Mouse (Mus musculus) heart, embryonic 15.5 days (tissue): ENCODE results near the gene Hoxd3. TPM values are rescaled to one million over a fixed set of nuclear protein-coding genes. Genes with fewer than 3 reads are reported as not detected.
A peak's percentile ranks its signal among the peaks of the same experiment; 100 is the strongest.

Experiments
- ATAC-seq: fragments of 200-750 bp; cut with Nextera tagmentation; replicated peaks from 2 replicates; pipeline ENCODE4 v1.8.0; 2017; ENCODE audit warnings: low read depth, moderate TSS enrichment; ENCODE audit not compliant: insufficient number of reproducible peaks, insufficient read depth, low FRiP score
- H3K27ac ChIP-seq: fragments of 300-500 bp; sonication (generic); 2 replicates; pipeline ENCODE4 v1.5.1; 2015; ENCODE audit warnings: mild to moderate bottlenecking, inconsistent platforms
- H3K27me3 ChIP-seq: fragments of 300-500 bp; sonication (generic); 2 replicates; pipeline ENCODE4 v1.6.1; 2015; ENCODE audit warnings: inconsistent platforms
- H3K36me3 ChIP-seq: fragments of 300-500 bp; sonication (generic); 2 replicates; pipeline ENCODE4 v1.6.1; 2015; ENCODE audit warnings: mild to moderate bottlenecking, inconsistent platforms
- H3K4me1 ChIP-seq: fragments of 300-500 bp; sonication (generic); replicated peaks from 2 replicates; pipeline ENCODE4 v1.6.1; 2015; ENCODE audit warnings: inconsistent platforms
- H3K4me2 ChIP-seq: fragments of 300-500 bp; sonication (generic); 2 replicates; pipeline ENCODE4 v1.6.1; 2015; ENCODE audit warnings: inconsistent platforms, mild to moderate bottlenecking, moderate library complexity
- H3K4me3 ChIP-seq: fragments of 300-500 bp; sonication (generic); 2 replicates; pipeline ENCODE4 v1.5.1; 2015; ENCODE audit warnings: mild to moderate bottlenecking, inconsistent platforms
- H3K9ac ChIP-seq: fragments of 300-500 bp; sonication (generic); 2 replicates; pipeline ENCODE4 v1.6.1; 2015; ENCODE audit warnings: mild to moderate bottlenecking, inconsistent platforms
- H3K9me3 ChIP-seq: fragments of 300-500 bp; sonication (generic); replicated peaks from 2 replicates; pipeline ENCODE4 v1.6.1; 2016; ENCODE audit warnings: inconsistent platforms
- WGBS: fragments of 180-500 bp; shearing (Covaris S2); methylation state at CpG from one replicate; pipeline ENCODE4 v1.1.7; 2015; ENCODE audit warnings: mixed read lengths; 5-methylcytosine and 5-hydroxymethylcytosine counted together
- polyA plus RNA-seq: library from polyadenylated mRNA; unstranded; fragments of >200 nt; fragmentation: Nextera tagmentation; extraction: Ambion mirVana; gene quantifications from 2 replicates; pipeline ENCODE4 v1.2.1, GENCODE M21; 2015

The Hoxd3 gene
- polyA plus RNA-seq, 1 experiment from 2014 or later: 0.29 TPM

GRCm38 (mm10) chr2:74713239-74714150 is 1.8 kb downstream of the Hoxd3 start:
- WGBS: 9% methylated on average over 19 of the region's 19 CpGs

GRCm38 (mm10) chr2:74714156-74714789 is 2.5 kb downstream of the Hoxd3 start:
- Histone ChIP-seq H3K27ac (no peak overlapping the region), H3K9me3 (no peaks in the 10 kb centered on the region), H3K36me3 (no peaks in the 10 kb centered on the region), H3K4me3 (no peak overlapping the region), H3K4me2 (no peak overlapping the region), H3K4me1 (peaks cover 16% of the 10 kb centered on the region), H3K9ac (no peak overlapping the region), H3K27me3 (peaks cover 96% of the 10 kb centered on the region)
- no peak for ATAC-seq
- WGBS: 10% methylated on average over 18 of the region's 18 CpGs

More at GRCm38 (mm10) chr2:74713239-74714150, 1.8 kb downstream of the Hoxd3 start:
- Histone ChIP-seq H3K4me1 (peaks cover 16% of the 10 kb centered on the region), H3K4me3 (no peak overlapping the region), H3K27ac (no peak overlapping the region), H3K4me2 (no peak overlapping the region), H3K36me3 (no peaks in the 10 kb centered on the region), H3K9ac (no peak overlapping the region), H3K9me3 (no peaks in the 10 kb centered on the region), H3K27me3 (peaks cover 96% of the 10 kb centered on the region)
- ATAC-seq: no peak

GRCm38 (mm10) chr2:74714881-74715280 is 3.2 kb downstream of the Hoxd3 start:
- Histone ChIP-seq H3K27me3 (peaks cover 96% of the 10 kb centered on the region), H3K36me3 (no peaks in the 10 kb centered on the region), H3K9me3 (no peaks in the 10 kb centered on the region), H3K4me3 (no peak overlapping the region), H3K27ac (no peak overlapping the region), H3K9ac (no peak overlapping the region), H3K4me2 (no peak overlapping the region), H3K4me1 (peaks cover 16% of the 10 kb centered on the region)
- 3% methylated on average over 14 of the region's 14 CpGs for WGBS
- ATAC-seq: no peak

DNA sequence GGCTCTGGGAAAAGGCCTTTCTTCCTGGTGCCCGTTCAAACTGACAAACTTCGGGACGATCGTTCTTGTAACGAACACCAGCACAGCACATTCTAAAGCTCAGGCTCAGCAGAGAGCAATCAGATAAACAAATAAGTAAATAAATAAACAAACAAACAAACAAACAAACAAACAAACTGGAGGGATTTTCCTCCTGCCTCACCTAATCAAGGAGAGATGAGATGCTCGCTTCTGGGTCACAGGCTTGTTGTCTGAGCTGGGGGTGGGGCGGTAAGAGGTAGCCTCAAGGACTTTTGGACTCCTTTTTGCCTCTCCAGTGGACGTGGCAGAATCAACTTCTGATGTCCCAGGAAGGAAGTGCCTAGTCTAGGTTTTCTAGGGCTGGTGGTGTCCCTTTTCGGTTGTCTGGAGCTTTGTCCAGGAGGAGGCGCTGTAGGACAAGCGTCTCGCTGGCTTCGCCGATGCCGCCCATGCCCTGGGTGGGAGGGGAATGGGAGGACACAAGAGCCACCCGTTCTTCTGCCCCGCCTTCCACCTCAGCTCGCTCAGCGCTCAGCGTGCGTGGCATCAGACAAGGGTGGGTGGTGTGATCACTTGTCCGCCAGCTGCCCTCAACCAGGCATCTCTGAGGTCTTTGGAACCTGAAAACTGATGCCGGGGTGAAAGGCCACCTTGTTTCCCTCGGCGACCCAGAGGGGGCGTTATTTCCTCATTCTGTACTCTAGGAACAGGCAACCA is 3.9 kb downstream of the Hoxd3 start:
- Histone ChIP-seq H3K36me3 (no peaks in the 10 kb centered on the region), H3K4me2 (peak overlapping the region; percentile 58), H3K9me3 (no peaks in the 10 kb centered on the region), H3K9ac (no peak overlapping the region), H3K27me3 (peaks cover 96% of the 10 kb centered on the region), H3K4me1 (peaks cover 16% of the 10 kb centered on the region), H3K4me3 (peak overlapping the region; percentile 16), H3K27ac (no peak overlapping the region)
- ATAC-seq: peak; percentile 67; the same call in 1 of the 2 replicates
- 3% methylated on average over 26 of the region's 26 CpGs for WGBS

- no peak for ATAC-seq
- no peak overlapping the region for H3K4me3 ChIP-seq
- no peaks in the 10 kb centered on the region for H3K9me3 ChIP-seq
- peaks cover 9% of the 10 kb centered on the region; the same call in 1 of the 2 replicates for H3K4me1 ChIP-seq
- WGBS: 22% methylated on average over 2 of the region's 2 CpGs
- H3K9ac ChIP-seq: no peak overlapping the region
- no peak overlapping the region for H3K27ac ChIP-seq
- H3K4me2 ChIP-seq: no peak overlapping the region
- peaks cover 98% of the 10 kb centered on the region for H3K27me3 ChIP-seq
- no peaks in the 10 kb centered on the region for H3K36me3 ChIP-seq
These were observed 8.7 kb downstream of the Hoxd3 start for GRCm38 (mm10) chr2:74720384-74720783.

DNA sequence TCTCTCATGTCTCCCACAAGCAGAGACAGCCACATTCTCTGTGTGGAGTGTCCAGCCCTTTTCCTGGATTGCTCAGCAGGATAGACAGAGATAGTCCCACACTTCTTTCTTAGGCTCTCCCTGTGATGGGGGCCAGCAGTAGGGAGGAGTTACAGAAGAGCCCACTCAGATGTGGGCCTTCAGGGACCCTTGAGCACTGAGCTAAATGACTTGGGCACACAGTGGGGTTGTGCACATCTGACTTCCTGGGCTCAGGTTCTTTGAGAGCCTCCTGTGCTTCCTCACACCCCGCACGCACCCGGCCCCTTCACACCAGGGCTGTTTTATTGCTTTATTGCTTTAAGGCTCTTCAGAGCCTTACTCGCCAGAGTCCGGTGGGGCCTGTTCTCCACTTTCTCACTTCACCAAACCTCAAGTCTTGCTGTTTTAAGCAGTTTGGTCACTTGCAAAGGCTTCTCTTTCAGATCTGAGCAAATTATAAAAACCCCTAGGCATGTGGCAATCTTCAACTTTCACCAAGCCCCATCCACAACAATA is 9.3 kb downstream of the Hoxd3 start:
- Histone ChIP-seq H3K27ac (no peak overlapping the region), H3K9me3 (no peaks in the 10 kb centered on the region), H3K9ac (no peak overlapping the region), H3K4me1 (peaks cover 2% of the 10 kb centered on the region; the same call in 1 of the 2 replicates), H3K36me3 (no peaks in the 10 kb centered on the region), H3K4me3 (no peak overlapping the region), H3K27me3 (peaks cover 98% of the 10 kb centered on the region), H3K4me2 (no peak overlapping the region)
- 7% methylated on average over 5 of the region's 5 CpGs for WGBS
- no peak for ATAC-seq

GRCm38 (mm10) chr2:74721882-74722281 is 10.2 kb downstream of the Hoxd3 start:
- Histone ChIP-seq H3K4me2 (no peak overlapping the region), H3K4me3 (no peak overlapping the region), H3K36me3 (no peaks in the 10 kb centered on the region), H3K27me3 (peaks cover 98% of the 10 kb centered on the region), H3K27ac (no peak overlapping the region), H3K9me3 (no peaks in the 10 kb centered on the region), H3K9ac (no peak overlapping the region), H3K4me1 (0 out of 2 replicates have a peak, but pooled peaks cover 2% of the 10 kb centered on the region)
- WGBS: 15% methylated on average over 6 of the region's 6 CpGs
- no peak for ATAC-seq

- H3K27ac ChIP-seq: no peak overlapping the region
- no peak overlapping the region for H3K4me2 ChIP-seq
- 16% methylated on average over 8 of the region's 8 CpGs for WGBS
- no peaks in the 10 kb centered on the region for H3K36me3 ChIP-seq
- no peak overlapping the region for H3K4me3 ChIP-seq
- H3K4me1 ChIP-seq: peaks cover 9% of the 10 kb centered on the region
- peaks cover 98% of the 10 kb centered on the region for H3K27me3 ChIP-seq
- no peak for ATAC-seq
- no peaks in the 10 kb centered on the region for H3K9me3 ChIP-seq
- H3K9ac ChIP-seq: no peak overlapping the region
These were observed 11.2 kb downstream of the Hoxd3 start for GRCm38 (mm10) chr2:74722949-74723348.

- Histone ChIP-seq H3K4me3 (no peak overlapping the region), H3K9ac (no peak overlapping the region), H3K9me3 (no peaks in the 10 kb centered on the region), H3K36me3 (no peaks in the 10 kb centered on the region), H3K4me2 (no peak overlapping the region), H3K27me3 (peaks cover 100% of the 10 kb centered on the region), H3K4me1 (peaks cover 9% of the 10 kb centered on the region), H3K27ac (no peak overlapping the region)
- no peak for ATAC-seq
- WGBS: 32% methylated on average over 7 of the region's 7 CpGs
These were observed 12.7 kb downstream of the Hoxd3 start for GRCm38 (mm10) chr2:74724244-74725015.

DNA sequence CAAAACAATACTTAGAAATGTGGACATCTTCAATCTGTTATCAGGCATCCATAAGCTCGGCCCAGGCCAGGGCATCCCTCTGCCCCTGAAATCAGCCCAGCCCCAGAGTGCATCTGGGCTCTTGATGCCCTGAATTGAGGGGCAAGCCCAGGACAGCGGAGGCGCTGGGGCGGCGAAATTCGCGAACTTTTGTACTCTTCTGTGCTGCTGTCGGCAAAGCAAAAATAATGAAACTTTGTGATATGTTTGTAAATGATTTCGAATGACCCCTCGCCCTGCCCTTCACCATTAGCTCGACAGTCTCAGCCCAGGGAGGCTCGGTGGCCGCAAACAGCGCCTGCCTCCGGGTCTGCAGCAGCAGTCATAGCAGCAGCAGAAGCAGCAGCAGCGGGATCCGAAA is 13.4 kb downstream of the Hoxd3 start:
- no peaks in the 10 kb centered on the region for H3K9me3 ChIP-seq
- H3K27ac ChIP-seq: no peak overlapping the region
- H3K36me3 ChIP-seq: no peaks in the 10 kb centered on the region
- H3K4me3 ChIP-seq: no peak overlapping the region
- H3K4me1 ChIP-seq: peaks cover 9% of the 10 kb centered on the region
- peaks cover 98% of the 10 kb centered on the region for H3K27me3 ChIP-seq
- H3K9ac ChIP-seq: no peak overlapping the region
- WGBS: 16% methylated on average over 17 of the region's 17 CpGs
- H3K4me2 ChIP-seq: no peak overlapping the region
- ATAC-seq: no peak
